In genomic region chr2:30823385-30824153, GRCm38 (mm10) we compare ENCODE assay signal across 9 mouse cellular contexts. TPM values are rescaled to one million over a fixed set of nuclear protein-coding genes. Genes with fewer than 3 reads are reported as not detected.
DNase-seq lines count a peak whose midpoint lies in the region; ATAC-seq and TF ChIP-seq lines count a peak whose summit lies in the region.
"Had no signal": no experiment of that assay in that cellular context is flagged by ENCODE, and none has a peak within 500 bp of the region (broad histone marks: within the 10 kb centered on the region; RNA-seq: fewer than 3 reads in every experiment).

No protein-coding gene starts in this region.

- no peak for TF ChIP-seq EP300 in stomach, postnatal 0 days (optimal IDR thresholded peaks at IDR 0.05)

- ATAC-seq in forebrain, embryonic 11.5 days (replicated peaks; ENCODE audit: low FRiP score): no peak
- peak; percentile 62 for ATAC-seq in embryonic facial prominence, embryonic 14.5 days (ENCODE audit: low read depth)
- ATAC-seq in limb, embryonic 13.5 days (ENCODE audit: low FRiP score, low read depth): peak; percentile 19; the same call in 1 of the 2 replicates
- ATAC-seq in stomach, postnatal 0 days (ENCODE audit: low FRiP score, low TSS enrichment): peak; percentile 65

- WGBS in forebrain, embryonic 11.5 days: 82% methylated on average over 13 of the region's 13 CpGs
- 85% methylated on average over 13 of the region's 13 CpGs for WGBS in forebrain, embryonic 10.5 days
- WGBS in embryonic facial prominence, embryonic 14.5 days: 66% methylated on average over 11 of the region's 13 CpGs
- WGBS in limb, embryonic 13.5 days: 73% methylated on average over 13 of the region's 13 CpGs
- WGBS in stomach, postnatal 0 days: 66% methylated on average over 13 of the region's 13 CpGs

- H3K4me3 ChIP-seq in forebrain, embryonic 11.5 days (ENCODE audit: low read depth, low read length): no peak overlapping the region
- H3K4me3 ChIP-seq in forebrain, embryonic 10.5 days: no peak overlapping the region
- H3K4me3 ChIP-seq in embryonic facial prominence, embryonic 14.5 days (ENCODE audit: low read depth, low read length): no peak overlapping the region
- H3K4me3 ChIP-seq in limb, embryonic 13.5 days: no peak overlapping the region
- no peak overlapping the region for H3K4me3 ChIP-seq in stomach, postnatal 0 days (ENCODE audit: low read depth, low read length)
- H3K4me3 ChIP-seq: erythroblast, embryonic 14.5 days had no signal

- no peak overlapping the region for H3K4me2 ChIP-seq in forebrain, embryonic 11.5 days (ENCODE audit: low read depth, low read length, severe bottlenecking)
- H3K4me2 ChIP-seq in embryonic facial prominence, embryonic 14.5 days (ENCODE audit: low read depth, low read length): no peak overlapping the region
- no peak overlapping the region for H3K4me2 ChIP-seq in limb, embryonic 13.5 days (replicated peaks)
- H3K4me2 ChIP-seq in stomach, postnatal 0 days (replicated peaks; ENCODE audit: low read depth): no peak overlapping the region

- H3K4me1 ChIP-seq in forebrain, embryonic 11.5 days (replicated peaks; ENCODE audit: control insufficient read depth, insufficient read depth, low read length): peaks cover 7% of the 10 kb centered on the region; the same call in 1 of the 2 replicates
- peaks cover 44% of the 10 kb centered on the region for H3K4me1 ChIP-seq in forebrain, embryonic 10.5 days
- peaks cover 10% of the 10 kb centered on the region for H3K4me1 ChIP-seq in embryonic facial prominence, embryonic 14.5 days (ENCODE audit: control insufficient read depth, insufficient read depth, low read length)
- H3K4me1 ChIP-seq in limb, embryonic 13.5 days: peaks cover 24% of the 10 kb centered on the region
- H3K4me1 ChIP-seq in stomach, postnatal 0 days (replicated peaks; ENCODE audit: control insufficient read depth, insufficient read depth): peaks cover 5% of the 10 kb centered on the region; the same call in 1 of the 2 replicates

- 0 out of 2 replicates have a peak overlapping the region, but pooled peaks have one; percentile 6 for H3K27ac ChIP-seq in forebrain, embryonic 11.5 days (ENCODE audit: low read depth, low read length)
- no peak overlapping the region for H3K27ac ChIP-seq in forebrain, embryonic 10.5 days
- no peak overlapping the region; the same call in 1 of the 2 replicates for H3K27ac ChIP-seq in embryonic facial prominence, embryonic 14.5 days (replicated peaks; ENCODE audit: low read depth, low read length)
- H3K27ac ChIP-seq in limb, embryonic 13.5 days: no peak overlapping the region
- peak overlapping the region; percentile 24; the same call in 1 of the 2 replicates for H3K27ac ChIP-seq in stomach, postnatal 0 days (replicated peaks)

- intact Hi-C loops in heart, postnatal 36 days (cut with DNase I): no loop called here

- H3K36me3 ChIP-seq in forebrain, embryonic 11.5 days (ENCODE audit: control insufficient read depth, insufficient read depth, low read length): peaks cover 26% of the 10 kb centered on the region
- H3K36me3 ChIP-seq in forebrain, embryonic 10.5 days (replicated peaks): peaks cover 85% of the 10 kb centered on the region
- peaks cover 66% of the 10 kb centered on the region for H3K36me3 ChIP-seq in embryonic facial prominence, embryonic 14.5 days (ENCODE audit: control insufficient read depth, insufficient read depth, low read length)
- peaks cover 81% of the 10 kb centered on the region for H3K36me3 ChIP-seq in limb, embryonic 13.5 days
- peaks cover 28% of the 10 kb centered on the region for H3K36me3 ChIP-seq in stomach, postnatal 0 days (ENCODE audit: control insufficient read depth, insufficient read depth, low read length)

- peak; percentile 51 for DNase-seq in forebrain, embryonic 11.5 days (ENCODE audit: low spot score)
- no peak for DNase-seq in forebrain, embryonic 10.5 days (ENCODE audit: extremely low spot score, low spot score)
- peak; percentile 57 for DNase-seq in 3134 (ENCODE audit: extremely low read depth, insufficient read length, low spot score)
- peak; percentile 89 for DNase-seq in embryonic facial prominence, embryonic 14.5 days (ENCODE audit: low spot score)
- DNase-seq in heart, postnatal 36 days: peak; percentile 28 to 30
- DNase-seq in stomach, postnatal 0 days (ENCODE audit: low spot score): peak; percentile 56
- DNase-seq in left cerebral cortex, adult 11 months (ENCODE audit: low spot score): no peak

- TF ChIP-seq CTCF in stomach, postnatal 0 days (IDR thresholded peaks at IDR 0.05; ENCODE audit: low read depth): peak; percentile 16

- no peaks in the 10 kb centered on the region for H3K27me3 ChIP-seq in forebrain, embryonic 11.5 days (ENCODE audit: control insufficient read depth, insufficient read depth, low read length)
- H3K27me3 ChIP-seq in forebrain, embryonic 10.5 days (ENCODE audit: poor library complexity, severe bottlenecking): no peaks in the 10 kb centered on the region
- H3K27me3 ChIP-seq in embryonic facial prominence, embryonic 14.5 days (replicated peaks; ENCODE audit: control insufficient read depth, insufficient read depth, low read length): no peaks in the 10 kb centered on the region
- no peaks in the 10 kb centered on the region for H3K27me3 ChIP-seq in limb, embryonic 13.5 days
- no peaks in the 10 kb centered on the region for H3K27me3 ChIP-seq in stomach, postnatal 0 days (ENCODE audit: control insufficient read depth, insufficient read depth, low read length)

- peaks cover 4% of the 10 kb centered on the region; the same call in 1 of the 2 replicates for H3K9me3 ChIP-seq in forebrain, embryonic 11.5 days (ENCODE audit: control insufficient read depth, low read length)
- H3K9me3 ChIP-seq in forebrain, embryonic 10.5 days: peaks cover 10% of the 10 kb centered on the region; the same call in 1 of the 2 replicates
- H3K9me3 ChIP-seq in embryonic facial prominence, embryonic 14.5 days (ENCODE audit: control insufficient read depth, low read length): peaks cover 6% of the 10 kb centered on the region; the same call in 1 of the 2 replicates
- peaks cover 9% of the 10 kb centered on the region; the same call in 1 of the 2 replicates for H3K9me3 ChIP-seq in limb, embryonic 13.5 days
- no peaks in the 10 kb centered on the region for H3K9me3 ChIP-seq in stomach, postnatal 0 days (ENCODE audit: control insufficient read depth, low read length)

- H3K9ac ChIP-seq in forebrain, embryonic 11.5 days (ENCODE audit: low read length): no peak overlapping the region
- no peak overlapping the region for H3K9ac ChIP-seq in embryonic facial prominence, embryonic 14.5 days (ENCODE audit: low read depth, low read length)
- no peak overlapping the region for H3K9ac ChIP-seq in limb, embryonic 13.5 days
- no peak overlapping the region for H3K9ac ChIP-seq in stomach, postnatal 0 days (ENCODE audit: low read length)

RNA-seq across cellular contexts. Expression of gene Asb6, which starts 6.6 kb away (rescaled TPM):
- 41.9 and 42.5 TPM in 2 replicates for polyA plus RNA-seq in forebrain, embryonic 11.5 days (2014; fragmentation: Nextera tagmentation; extraction: Ambion mirVana)
- polyA plus RNA-seq in forebrain, embryonic 10.5 days (2016; fragmentation: Nextera tagmentation; extraction: Ambion mirVana): 47.5 and 51.2 TPM in 2 replicates
- polyA plus RNA-seq in embryonic facial prominence, embryonic 14.5 days (2014; fragmentation: Nextera tagmentation; extraction: Ambion mirVana): 26.6 and 30.4 TPM in 2 replicates
- total RNA-seq in heart, postnatal 36 days (2021): 1 to 10 TPM; 7.3 to 8.1 TPM
- polyA plus RNA-seq in limb, embryonic 13.5 days (2015; fragmentation: Nextera tagmentation; extraction: Ambion mirVana): 38.7 and 39.2 TPM in 2 replicates
- 17.2 and 19.6 TPM in 2 replicates for polyA plus RNA-seq in stomach, postnatal 0 days (2015; fragmentation: Nextera tagmentation; extraction: Ambion mirVana)

RNA-seq across cellular contexts. Expression of gene Prrx2, which starts 11.2 kb away (rescaled TPM):
- 30.8 and 33.6 TPM in 2 replicates for polyA plus RNA-seq in forebrain, embryonic 11.5 days (2014; fragmentation: Nextera tagmentation; extraction: Ambion mirVana)
- polyA plus RNA-seq in forebrain, embryonic 10.5 days (2016; fragmentation: Nextera tagmentation; extraction: Ambion mirVana): 27.7 and 31.9 TPM in 2 replicates
- polyA plus RNA-seq in embryonic facial prominence, embryonic 14.5 days (2014; fragmentation: Nextera tagmentation; extraction: Ambion mirVana): 63.8 and 68.0 TPM in 2 replicates
- total RNA-seq in heart, postnatal 36 days (2021): 1 to 10 TPM in 1 of 2 experiments, under 1 TPM in 1; 0.41 to 1.1 TPM
- polyA plus RNA-seq in limb, embryonic 13.5 days (2015; fragmentation: Nextera tagmentation; extraction: Ambion mirVana): 93.6 and 102 TPM in 2 replicates
- 1.8 and 2.0 TPM in 2 replicates for polyA plus RNA-seq in stomach, postnatal 0 days (2015; fragmentation: Nextera tagmentation; extraction: Ambion mirVana)
- polyA plus RNA-seq: erythroblast, embryonic 14.5 days had no signal

RNA-seq across cellular contexts. Expression of gene Ntmt1, which starts 15.9 kb away (rescaled TPM):
- 102 and 118 TPM in 2 replicates for polyA plus RNA-seq in forebrain, embryonic 11.5 days (2014; fragmentation: Nextera tagmentation; extraction: Ambion mirVana)
- 124 and 131 TPM in 2 replicates for polyA plus RNA-seq in forebrain, embryonic 10.5 days (2016; fragmentation: Nextera tagmentation; extraction: Ambion mirVana)
- polyA plus RNA-seq in embryonic facial prominence, embryonic 14.5 days (2014; fragmentation: Nextera tagmentation; extraction: Ambion mirVana): 81.7 and 85.6 TPM in 2 replicates
- 10 to 100 TPM; 23.4 to 27.8 TPM for total RNA-seq in heart, postnatal 36 days (2021)
- 98.1 and 104 TPM in 2 replicates for polyA plus RNA-seq in limb, embryonic 13.5 days (2015; fragmentation: Nextera tagmentation; extraction: Ambion mirVana)
- 52.4 and 53.3 TPM in 2 replicates for polyA plus RNA-seq in stomach, postnatal 0 days (2015; fragmentation: Nextera tagmentation; extraction: Ambion mirVana)

RNA-seq across cellular contexts. Expression of gene 1700001O22Rik, which starts 20.1 kb away (rescaled TPM):
- polyA plus RNA-seq in forebrain, embryonic 11.5 days (2014; fragmentation: Nextera tagmentation; extraction: Ambion mirVana): 4.2 and 4.6 TPM in 2 replicates
- polyA plus RNA-seq in forebrain, embryonic 10.5 days (2016; fragmentation: Nextera tagmentation; extraction: Ambion mirVana): 3.3 and 4.8 TPM in 2 replicates
- polyA plus RNA-seq in embryonic facial prominence, embryonic 14.5 days (2014; fragmentation: Nextera tagmentation; extraction: Ambion mirVana): 1.9 and 2.5 TPM in 2 replicates
- under 1 TPM; 0.67 to 0.76 TPM for total RNA-seq in heart, postnatal 36 days (2021)
- 3.2 and 3.4 TPM in 2 replicates for polyA plus RNA-seq in limb, embryonic 13.5 days (2015; fragmentation: Nextera tagmentation; extraction: Ambion mirVana)
- 2.0 and 2.5 TPM in 2 replicates for polyA plus RNA-seq in stomach, postnatal 0 days (2015; fragmentation: Nextera tagmentation; extraction: Ambion mirVana)
- polyA plus RNA-seq: erythroblast, embryonic 14.5 days had no signal

Comparison
In these comparisons a context has a peak if more than half of its experiments do, and no peak if none do; other contexts are left out.
1. DNase-seq: peak in forebrain, embryonic 11.5 days (single experiment), 3134 (single experiment), embryonic facial prominence, embryonic 14.5 days (single experiment), heart, postnatal 36 days (2 of 2) and stomach, postnatal 0 days (single experiment); none in forebrain, embryonic 10.5 days (single experiment) and left cerebral cortex, adult 11 months (single experiment).
2. H3K27ac ChIP-seq: peak in forebrain, embryonic 11.5 days (single experiment) and stomach, postnatal 0 days (single experiment); none in forebrain, embryonic 10.5 days (single experiment), embryonic facial prominence, embryonic 14.5 days (single experiment) and limb, embryonic 13.5 days (single experiment).